Mouse (Mus musculus) liver, adult 2 months (tissue): ENCODE results near the gene Spata45.

Experiments
- CTCF ChIP-seq: fragments of 200-500 bp; IDR thresholded peaks from 2 replicates; pipeline ENCODE4 v1.5.1; 2011; ENCODE audit warnings: low read depth, low read length, control low read depth
- POLR2A ChIP-seq: fragments of 200-500 bp; IDR thresholded peaks from 2 replicates; pipeline ENCODE4 v1.6.1; 2011; ENCODE audit warnings: low read length, control low read depth; ENCODE audit not compliant: insufficient read depth; ENCODE audit errors: extremely low read depth

GRCm38 (mm10) chr1:191053555-191053954, 17.1 kb downstream of the Spata45 start:
- TF ChIP-seq POLR2A (no peak), CTCF (no peak)
